ENCODE assay signal across 10 mouse cellular contexts in the genomic region with DNA sequence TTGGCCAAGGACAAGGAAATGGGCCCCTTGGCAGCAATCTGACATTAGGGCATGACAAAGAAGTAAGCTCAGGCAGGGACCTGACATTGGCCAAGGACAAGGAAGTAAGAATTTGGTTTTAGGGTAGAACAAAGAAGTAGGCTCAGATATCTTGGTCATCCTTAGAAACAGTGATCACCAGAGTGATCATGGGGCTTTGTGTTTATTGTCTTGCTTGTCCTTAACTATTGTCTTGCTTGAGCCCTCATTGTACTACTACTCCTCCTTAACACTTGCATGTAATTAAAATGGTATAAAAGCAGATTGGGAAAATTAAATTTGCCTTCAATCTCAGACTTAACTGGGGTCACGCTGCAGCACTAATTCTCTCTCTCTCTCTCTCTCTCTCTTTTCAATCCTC. TPM values are rescaled to one million over a fixed set of nuclear protein-coding genes. Genes with fewer than 3 reads are reported as not detected.
DNase-seq lines count a peak whose midpoint lies in the region; TF ChIP-seq lines count a peak whose summit lies in the region.
"Not testable (repeated sequence)": the region's sequence is repeated elsewhere in the genome, so short reads cannot be mapped to it uniquely, and the experiment has no call there.
"Had no signal": no experiment of that assay in that cellular context is flagged by ENCODE, and none has a peak within 500 bp of the region (broad histone marks: within the 10 kb centered on the region; RNA-seq: fewer than 3 reads in every experiment).

No protein-coding gene starts in this region.

- not testable (repeated sequence) for H3K36me3 ChIP-seq in ES-Bruce4 (ENCODE audit: control insufficient read depth, insufficient read depth, low read length, poor library complexity, severe bottlenecking)

- H3K9me3 ChIP-seq in ES-Bruce4 (replicated peaks; ENCODE audit: control insufficient read depth, insufficient read depth, low read length, poor library complexity, severe bottlenecking): peaks cover 12% of the 10 kb centered on the region

- H3K27me3 ChIP-seq in ES-Bruce4 (ENCODE audit: control insufficient read depth, insufficient read depth, low read length, poor library complexity, severe bottlenecking): not testable (repeated sequence)

- peak overlapping the region; percentile 25; the same call in 1 of the 2 replicates for H3K27ac ChIP-seq in ES-Bruce4 (ENCODE audit: insufficient read depth, low read length)

- DNase-seq in ES-CJ7 (ENCODE audit: low read depth, low spot score) (peak; percentile 64), R1 (ENCODE audit: low read depth, low spot score) (peak; percentile 25), ZHBTc4 (ENCODE audit: low read depth, low spot score) (peak; percentile 79)

- H3K9ac ChIP-seq in ES-Bruce4 (ENCODE audit: low read depth, poor library complexity, severe bottlenecking): not testable (repeated sequence)

- TF ChIP-seq EP300 in ES-Bruce4 (IDR thresholded peaks at IDR 0.05; ENCODE audit: insufficient read depth, low read depth, low read length): not testable (repeated sequence)

- not testable (repeated sequence) for H3K4me1 ChIP-seq in ES-Bruce4 (ENCODE audit: control insufficient read depth, insufficient read depth, low read length)

- TF ChIP-seq CTCF in ES-Bruce4 (IDR thresholded peaks at IDR 0.05; ENCODE audit: low read depth, low read length): not testable (repeated sequence)

- TF ChIP-seq POLR2A in ES-Bruce4 (IDR thresholded peaks at IDR 0.05; ENCODE audit: insufficient read depth, low read length): not testable (repeated sequence)

- H3K4me3 ChIP-seq in ES-Bruce4 (ENCODE audit: low read depth, low read length): not testable (repeated sequence)

RNA-seq across cellular contexts. Expression of gene Egf, which starts 2.5 kb away (rescaled TPM):
- 1.2 and 2.8 TPM in 2 replicates for polyA plus RNA-seq in ES-Bruce4 (2011; ENCODE audit: insufficient read depth, insufficient read length, low read depth, missing spikeins)

RNA-seq across cellular contexts. Expression of gene Lrit3, which starts 46.2 kb away (rescaled TPM):
- not detected in 2 replicates for polyA plus RNA-seq in ES-Bruce4 (2011; ENCODE audit: insufficient read depth, insufficient read length, low read depth, missing spikeins)
- polyA plus RNA-seq: activated CD4-positive, CD25-positive, alpha-beta regulatory T cell, adult 4 months; adrenal gland, adult 2 months; C2C12; CD4-positive, CD25-positive, alpha-beta regulatory T cell, adult 4 months; G1E; Patski had no signal

Comparison
In these comparisons a context has a peak if more than half of its experiments do, and no peak if none do; other contexts are left out.
1. DNase-seq: peak in every context shown above with its lines; median percentile 79 in ZHBTc4; 64 in ES-CJ7; 25 in R1.